17 mouse cellular contexts compared by ENCODE assay signal in the genomic region with DNA sequence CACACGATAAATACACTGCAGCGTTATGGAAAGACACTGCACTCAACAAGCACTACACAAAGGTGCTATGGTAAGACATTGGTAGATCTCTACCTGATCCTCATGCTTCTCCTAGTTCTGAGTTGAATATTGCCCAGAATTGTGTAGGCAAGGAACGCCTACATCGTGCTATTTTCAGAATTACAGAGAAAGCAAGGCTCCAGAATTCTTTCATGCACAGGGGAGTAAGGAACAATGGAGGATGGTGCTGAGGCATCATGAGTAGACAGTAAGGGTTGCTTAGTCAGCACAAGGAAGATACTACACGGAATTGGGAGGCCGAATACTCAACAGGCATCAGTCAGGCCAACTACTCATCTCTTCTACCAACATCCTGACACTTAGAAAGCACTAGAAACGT.
"Had no signal": no experiment of that assay in that cellular context is flagged by ENCODE, and none has a peak within 500 bp of the region (broad histone marks: within the 10 kb centered on the region; RNA-seq: fewer than 3 reads in every experiment).

No protein-coding gene starts in this region.

- H3K4me3 ChIP-seq: liver, embryonic 15.5 days; lung, embryonic 15.5 days; midbrain, embryonic 13.5 days; midbrain, embryonic 15.5 days; neural tube, embryonic 12.5 days; stomach, embryonic 15.5 days had no signal

- DNase-seq: liver, postnatal 0 days; lung, adult 2 months; lung, postnatal 14 days; lung, postnatal 36 days; right cerebral cortex, postnatal 14 days; thymus, adult 18-20 months; thymus, postnatal 14 days; thymus, postnatal 36 days had no signal

- ATAC-seq: liver, postnatal 0 days; lung, postnatal 0 days; midbrain, embryonic 13.5 days; midbrain, embryonic 15.5 days had no signal

- H3K27ac ChIP-seq: liver, embryonic 15.5 days; lung, embryonic 15.5 days; macrophage; midbrain, embryonic 13.5 days; midbrain, embryonic 15.5 days; neural tube, embryonic 12.5 days; stomach, embryonic 15.5 days; stomach, postnatal 0 days had no signal
